Mouse (Mus musculus) ES-CJ7 (cell line): ENCODE data around the gene Sardh.

Experiments used
- DNase-seq: peaks from one replicate; pipeline ENCODE4 v3.0.0; 2011; ENCODE audit warnings: low read depth, low spot score

The Sardh gene

DNA sequence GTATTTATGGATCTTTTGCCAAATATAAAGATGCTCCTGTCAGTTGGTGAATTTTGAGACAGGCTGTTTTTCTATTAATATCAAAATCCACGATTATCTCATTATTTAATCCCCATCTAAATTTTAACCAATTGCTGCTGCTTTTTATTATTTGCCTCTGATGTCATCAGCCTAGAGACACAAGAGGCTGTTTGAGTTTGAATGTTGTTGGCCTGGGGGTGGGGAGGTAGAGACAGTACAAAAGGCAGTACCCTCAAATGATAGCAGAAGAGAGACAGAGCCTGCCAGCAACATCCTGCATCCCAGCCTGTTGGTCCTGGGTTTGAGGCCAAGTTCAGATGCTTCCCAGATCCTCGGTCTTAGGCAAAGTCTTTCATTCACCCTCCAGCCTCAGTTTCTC is 73.9 kb downstream of the Sardh start:
- DNase-seq, result no peak

DNA sequence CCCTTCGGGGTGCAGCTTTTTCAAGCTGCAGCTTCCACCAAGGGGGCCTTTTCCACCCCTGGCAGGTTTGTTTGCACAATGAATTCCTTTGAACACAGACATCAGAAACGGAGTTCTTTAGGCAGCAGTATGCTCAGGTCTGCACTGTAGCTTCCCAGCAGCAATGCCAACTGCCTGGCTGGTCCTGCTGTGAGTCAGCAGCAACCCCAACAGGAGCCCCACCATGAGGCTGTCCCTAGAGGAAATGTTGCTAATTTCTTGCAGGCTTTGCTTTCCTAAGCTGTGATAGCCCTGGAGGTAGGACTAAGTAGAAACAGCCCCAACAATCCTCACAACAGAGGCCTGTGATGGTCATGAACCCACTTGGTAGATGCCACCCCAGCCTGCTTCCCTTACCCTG is 81.1 kb downstream of the Sardh start:
- DNase-seq, result no peak

GRCm38 (mm10) chr2:27166074-27166473 is 82.1 kb downstream of the Sardh start:
- no peak for DNase-seq

- DNase-seq, result no peak
These were observed 83.1 kb downstream of the Sardh start, which contains the start of gene Dbh for GRCm38 (mm10) chr2:27164796-27165590. Dbh (plus strand) TSS chr2:27165233.

DNA sequence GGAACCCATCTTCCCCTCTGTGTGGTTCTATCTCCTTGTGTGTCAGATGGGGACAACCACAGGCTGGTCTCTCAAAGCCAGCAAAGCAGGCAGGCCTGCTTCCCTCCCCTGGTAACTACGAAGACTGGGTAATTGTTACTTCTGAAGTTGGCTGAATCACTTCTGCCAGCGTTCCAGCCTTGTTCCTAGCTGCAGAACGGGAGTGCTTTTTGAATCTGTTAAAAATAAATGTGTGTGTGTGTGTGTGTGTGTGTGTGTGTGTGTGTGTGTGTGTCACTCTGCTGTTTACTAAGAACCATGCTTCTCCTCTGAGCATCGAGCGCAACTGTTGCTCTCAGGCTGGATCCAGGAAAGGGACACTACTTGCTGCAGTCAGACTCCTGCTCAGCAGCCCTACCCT is 84.3 kb downstream of the Sardh start:
- no peak for DNase-seq

GRCm38 (mm10) chr2:27162656-27163055 is 85.5 kb downstream of the Sardh start:
- DNase-seq, result no peak

- DNase-seq, result no peak
These were observed 86.6 kb downstream of the Sardh start for GRCm38 (mm10) chr2:27161526-27161925.

DNA sequence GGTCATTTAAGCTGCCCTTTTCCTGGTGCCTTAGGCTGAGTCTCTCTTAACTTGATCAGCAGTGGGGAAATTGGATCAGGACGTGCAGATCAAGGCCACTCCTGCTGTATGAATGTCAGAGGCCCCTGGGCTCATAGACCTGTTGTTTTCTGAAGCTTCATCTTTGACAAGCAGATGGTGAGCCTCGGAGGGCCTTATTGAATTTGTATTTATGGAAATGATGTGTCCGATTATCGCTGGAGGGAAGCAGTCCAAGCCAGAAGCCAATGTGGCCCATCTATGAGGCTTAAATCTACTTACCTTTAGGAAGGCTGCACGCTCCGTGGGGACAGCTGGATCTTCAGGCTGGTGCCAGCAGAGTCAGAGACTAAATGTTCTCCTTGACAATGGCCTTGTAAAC is 91.5 kb downstream of the Sardh start:
- DNase-seq, result no peak

GRCm38 (mm10) chr2:27154466-27155185 is 93.5 kb downstream of the Sardh start:
- DNase-seq, result no peak

DNA sequence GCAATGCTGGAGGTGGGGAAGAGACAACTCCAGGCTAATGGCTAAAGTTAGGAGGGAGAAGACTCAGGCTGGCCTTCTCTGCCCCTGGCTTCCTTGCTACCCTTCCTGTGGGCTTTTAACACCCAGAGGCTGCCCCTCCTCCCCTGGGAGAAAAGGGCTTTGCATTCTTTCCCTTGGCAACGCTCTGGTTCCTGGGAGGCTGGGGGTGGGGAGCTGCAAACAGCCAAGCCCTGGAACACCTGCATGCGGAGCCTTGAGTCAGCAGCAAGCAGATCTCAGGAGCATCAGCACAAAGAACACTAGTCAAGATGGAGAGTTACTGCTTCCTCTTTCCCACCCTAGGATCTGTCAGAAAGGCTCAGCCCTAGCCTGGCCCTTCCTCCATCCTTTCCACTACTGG is 98.7 kb downstream of the Sardh start:
- no peak for DNase-seq

DNA sequence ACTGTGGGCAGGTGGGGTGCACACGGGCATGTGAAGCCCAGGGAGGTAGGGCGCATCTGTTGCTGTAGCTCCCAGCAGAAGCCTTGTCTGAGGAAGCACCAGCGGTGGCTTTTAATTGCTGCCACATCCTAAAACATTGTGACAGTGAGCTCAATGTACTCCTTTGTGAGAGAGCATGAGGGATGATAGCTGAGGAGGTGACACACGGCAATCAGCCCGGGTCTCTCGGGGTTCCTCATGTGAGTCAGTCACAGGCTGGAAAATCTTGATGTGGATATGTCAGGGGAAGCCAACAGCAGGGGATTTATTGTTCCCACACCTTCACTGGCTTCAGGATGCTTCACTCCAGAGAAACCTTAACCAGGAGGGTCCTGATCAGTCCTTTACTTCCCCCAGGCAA is 101.3 kb downstream of the Sardh start:
- DNase-seq, result no peak

- DNase-seq, result no peak
These were observed 103.2 kb downstream of the Sardh start for GRCm38 (mm10) chr2:27144957-27145356.

DNA sequence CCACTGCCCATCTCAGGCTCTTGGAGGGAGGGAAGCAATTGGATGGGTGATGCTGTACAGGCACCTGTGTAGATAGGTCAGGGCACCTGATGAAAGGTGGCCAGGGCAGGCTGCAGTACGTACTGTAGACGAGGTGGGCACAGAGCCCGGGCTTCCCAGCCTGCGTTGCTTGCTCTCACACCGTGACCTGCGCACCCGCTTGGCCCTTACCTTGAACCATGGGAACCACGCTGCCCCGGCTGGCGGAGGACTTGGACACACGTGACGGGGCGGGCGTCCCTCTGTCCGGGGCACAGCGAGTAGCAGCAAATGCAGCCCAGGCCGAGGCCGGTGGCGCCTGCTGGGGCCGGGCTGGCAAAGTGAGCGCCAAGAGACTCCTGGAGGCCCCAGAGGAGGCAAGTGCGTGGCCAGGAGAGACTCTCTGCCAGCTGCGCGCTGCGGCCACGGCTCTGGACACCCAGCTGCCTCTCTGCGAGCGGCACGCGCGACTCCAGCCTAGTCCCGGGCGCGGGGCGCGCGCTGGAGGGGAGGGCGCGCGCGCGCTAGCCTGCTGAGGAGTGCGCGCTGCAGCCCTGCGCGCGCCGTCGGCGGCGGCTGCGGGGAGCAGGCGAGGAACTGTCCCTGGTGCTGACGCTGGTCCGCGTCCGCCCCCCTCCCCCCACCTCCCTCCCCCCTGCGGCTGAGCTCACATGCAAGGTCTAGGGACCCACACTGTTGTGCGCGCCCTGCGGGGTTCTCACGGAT is 106.0 kb downstream of the Sardh start, which contains the start of gene Fam163b:
TSS of gene Fam163b (minus strand) at position 542 of the 744 bp plus-strand sequence.
- DNase-seq, result peak; percentile 64
